Mouse (Mus musculus) intestine, postnatal 0 days (tissue): ENCODE results near the gene Wnt10b. TPM values are rescaled to one million over a fixed set of nuclear protein-coding genes. Genes with fewer than 3 reads are reported as not detected.

ENCODE experiments used
- ATAC-seq: fragments of 200-750 bp; cut with Nextera tagmentation; 2 replicates; pipeline ENCODE4 v1.8.0; 2017; ENCODE audit warnings: mild to moderate bottlenecking, moderate TSS enrichment, moderate library complexity
- H3K27ac ChIP-seq: fragments of 300-500 bp; sonication (generic); 2 replicates; pipeline ENCODE4 v1.5.1; 2014; ENCODE audit warnings: mild to moderate bottlenecking, low read depth, low read length, moderate library complexity
- H3K27me3 ChIP-seq: fragments of 300-500 bp; sonication (generic); replicated peaks from 2 replicates; pipeline ENCODE4 v1.6.1; 2014; ENCODE audit warnings: low read length, mixed read lengths; ENCODE audit not compliant: control insufficient read depth, insufficient read depth
- H3K36me3 ChIP-seq: fragments of 300-500 bp; sonication (generic); 2 replicates; pipeline ENCODE4 v1.6.1; 2014; ENCODE audit warnings: mild to moderate bottlenecking, moderate library complexity; ENCODE audit not compliant: control insufficient read depth, insufficient read depth
- H3K4me1 ChIP-seq: fragments of 300-500 bp; sonication (generic); replicated peaks from 2 replicates; pipeline ENCODE4 v1.6.1; 2014; ENCODE audit warnings: antibody characterized with exemption, low read length, mixed read lengths; ENCODE audit not compliant: control insufficient read depth, insufficient read depth
- H3K4me2 ChIP-seq: fragments of 300-500 bp; sonication (generic); replicated peaks from 2 replicates; pipeline ENCODE4 v1.6.1; 2014; ENCODE audit warnings: low read depth, mild to moderate bottlenecking, moderate library complexity
- H3K4me3 ChIP-seq: fragments of 300-500 bp; sonication (generic); 2 replicates; pipeline ENCODE4 v1.5.1; 2014; ENCODE audit warnings: low read depth, low read length
- H3K9ac ChIP-seq: fragments of 300-500 bp; sonication (generic); 2 replicates; pipeline ENCODE4 v1.6.1; 2014; ENCODE audit warnings: mild to moderate bottlenecking, low read depth, low read length
- H3K9me3 ChIP-seq: fragments of 300-500 bp; sonication (generic); 2 replicates; pipeline ENCODE4 v1.6.1; 2016; ENCODE audit warnings: mixed run types; ENCODE audit not compliant: control insufficient read depth
- CTCF ChIP-seq: sonication (generic); IDR thresholded peaks from 2 replicates; pipeline ENCODE4 v1.5.1; 2016; ENCODE audit warnings: low read depth, mild to moderate bottlenecking, control low read depth, antibody characterized with exemption, moderate library complexity
- WGBS: fragments of 180-500 bp; shearing (Covaris S2); extraction: QIAGEN DNeasy Blood & Tissue Kit; methylation state at CpG from one replicate; pipeline ENCODE4 v1.1.7; 2014; 5-methylcytosine and 5-hydroxymethylcytosine counted together
- polyA plus RNA-seq: library from polyadenylated mRNA; unstranded; fragments of >200 nt; fragmentation: Nextera tagmentation; extraction: Ambion mirVana; gene quantifications from 2 replicates; pipeline ENCODE4 v1.2.1, GENCODE M21; 2015

The Wnt10b gene
- polyA plus RNA-seq, 1 experiment from 2014 or later = not detected

DNA sequence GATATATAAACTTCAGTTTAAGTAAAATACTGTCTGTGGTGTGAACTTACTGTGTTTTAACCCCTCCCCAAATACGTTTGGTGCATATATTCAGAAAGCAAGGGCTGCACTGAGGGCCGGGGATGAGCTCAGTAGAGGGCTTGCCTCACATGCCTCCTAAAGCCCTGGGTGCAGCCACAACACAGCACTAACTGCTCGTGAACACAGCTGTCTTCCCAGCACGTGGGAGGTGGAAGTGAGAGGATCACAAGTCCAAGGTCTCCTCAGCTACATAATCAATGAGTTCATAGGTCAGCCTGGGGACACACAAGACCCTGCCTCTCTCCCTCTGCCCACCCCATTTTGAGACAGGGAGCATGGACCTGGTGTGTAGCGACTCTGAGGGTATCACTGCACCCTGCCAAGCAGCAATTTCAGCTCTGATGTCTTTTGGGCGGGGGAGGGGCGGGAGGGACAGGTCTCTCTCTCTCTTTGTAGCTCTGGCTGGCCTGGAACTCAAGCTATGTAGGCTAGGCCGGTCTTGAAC, 45.9 kb downstream of the Wnt10b start:
- ATAC-seq = peak; percentile 13; the same call in 1 of the 2 replicates
- peaks cover 14% of the 10 kb centered on the region for H3K36me3 ChIP-seq
- no peak for TF ChIP-seq CTCF
- H3K27ac ChIP-seq = no peak overlapping the region; the same call in 1 of the 2 replicates
- H3K4me1 ChIP-seq = no peaks in the 10 kb centered on the region; the same call in 1 of the 2 replicates
- H3K4me2 ChIP-seq = no peak overlapping the region
- H3K9me3 ChIP-seq = no peaks in the 10 kb centered on the region
- WGBS = 51% methylated on average over 8 of the region's 8 CpGs
- H3K4me3 ChIP-seq = no peak overlapping the region
- 0 out of 2 replicates have a peak, but pooled peaks cover 2% of the 10 kb centered on the region for H3K27me3 ChIP-seq
- H3K9ac ChIP-seq = no peak overlapping the region

DNA sequence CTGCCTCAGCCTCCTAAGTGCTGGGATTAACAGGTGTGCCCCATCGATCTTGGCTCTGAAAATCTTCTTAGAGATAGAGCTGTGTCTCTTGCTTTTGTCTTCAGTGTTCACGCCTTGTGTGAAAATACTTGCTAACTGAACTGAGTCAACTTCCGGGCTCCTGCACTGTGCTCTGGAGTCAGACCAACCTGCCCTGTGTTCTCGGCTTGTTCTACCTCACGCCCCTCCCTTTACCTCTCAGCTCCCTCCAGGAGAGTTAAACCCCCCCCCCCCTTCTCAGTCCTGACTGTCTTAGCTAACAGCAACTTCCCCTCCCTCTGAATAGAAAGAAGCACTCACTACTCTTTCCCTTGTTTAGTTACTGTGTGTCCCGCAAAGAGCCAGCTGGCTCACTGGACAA, 47.2 kb downstream of the Wnt10b start:
- Histone ChIP-seq H3K9ac (no peak overlapping the region), H3K4me2 (no peak overlapping the region), H3K9me3 (no peaks in the 10 kb centered on the region), H3K4me3 (no peak overlapping the region), H3K36me3 (peaks cover 2% of the 10 kb centered on the region; the same call in 1 of the 2 replicates), H3K27me3 (0 out of 2 replicates have a peak, but pooled peaks cover 2% of the 10 kb centered on the region), H3K27ac (no peak overlapping the region), H3K4me1 (no peaks in the 10 kb centered on the region; the same call in 1 of the 2 replicates)
- TF ChIP-seq CTCF = no peak
- no peak for ATAC-seq
- 71% methylated on average over 6 of the region's 6 CpGs for WGBS

DNA sequence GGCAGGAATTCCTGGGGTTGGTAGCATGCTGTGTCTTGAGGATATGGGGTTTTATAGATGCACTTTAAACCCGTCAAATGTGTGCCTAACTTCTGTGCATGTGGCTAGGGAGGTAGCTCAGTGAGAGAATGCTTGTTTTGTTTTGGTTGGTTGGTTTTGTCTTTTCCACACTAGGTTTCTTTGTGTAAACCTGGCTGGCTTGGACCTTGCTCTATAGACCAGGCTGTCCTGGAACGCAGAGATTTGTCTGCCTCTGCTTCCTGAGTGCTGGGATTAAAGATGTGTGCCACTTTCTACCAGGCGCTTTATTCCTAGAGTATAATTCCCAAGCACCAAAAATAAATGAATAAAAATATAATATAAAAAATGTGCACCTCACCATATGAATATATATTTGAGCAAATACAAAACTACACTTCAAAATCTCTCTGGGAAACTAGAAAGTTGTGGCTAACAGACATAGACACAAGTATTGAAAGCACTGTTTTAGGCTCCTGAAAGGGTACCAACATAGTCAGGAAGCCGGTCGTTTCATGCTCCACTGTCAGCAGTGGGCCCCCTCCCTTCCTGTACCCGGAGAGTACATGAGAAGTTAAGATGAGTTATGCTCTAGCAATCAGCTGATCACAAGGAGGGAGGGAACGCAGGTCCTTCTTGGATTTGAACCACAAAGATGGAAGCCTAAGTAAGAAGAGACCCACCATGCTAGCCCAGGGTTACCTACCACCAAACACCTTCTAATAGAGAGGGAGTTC, 48.0 kb downstream of the Wnt10b start:
- Histone ChIP-seq H3K4me2 (no peak overlapping the region), H3K36me3 (no peaks in the 10 kb centered on the region), H3K27ac (no peak overlapping the region), H3K4me3 (no peak overlapping the region), H3K9me3 (no peaks in the 10 kb centered on the region), H3K9ac (no peak overlapping the region), H3K4me1 (no peaks in the 10 kb centered on the region; the same call in 1 of the 2 replicates), H3K27me3 (0 out of 2 replicates have a peak, but pooled peaks cover 2% of the 10 kb centered on the region)
- TF ChIP-seq CTCF = no peak
- ATAC-seq = no peak
- WGBS = 62% methylated on average over 7 of the region's 7 CpGs

DNA sequence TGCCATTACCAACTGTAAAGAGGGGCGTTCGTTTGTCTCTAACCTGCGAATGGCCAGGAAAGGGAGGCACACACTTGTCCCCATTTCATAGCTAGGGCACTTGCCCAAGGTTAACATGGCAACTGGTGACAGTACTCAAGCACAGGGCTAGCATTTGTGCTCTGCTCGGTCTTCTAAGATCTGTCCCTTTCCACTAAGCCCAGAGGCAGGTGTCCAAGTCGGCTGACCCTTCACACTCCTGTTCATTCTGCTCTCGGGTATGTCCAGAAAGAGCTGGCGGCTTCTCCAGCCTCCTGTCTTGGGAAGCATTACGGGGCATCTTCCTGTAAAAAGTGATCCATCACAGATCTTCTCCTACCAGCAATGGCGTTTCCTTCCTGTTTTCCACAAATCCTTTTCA, 49.6 kb downstream of the Wnt10b start:
- no peak overlapping the region for H3K27ac ChIP-seq

DNA sequence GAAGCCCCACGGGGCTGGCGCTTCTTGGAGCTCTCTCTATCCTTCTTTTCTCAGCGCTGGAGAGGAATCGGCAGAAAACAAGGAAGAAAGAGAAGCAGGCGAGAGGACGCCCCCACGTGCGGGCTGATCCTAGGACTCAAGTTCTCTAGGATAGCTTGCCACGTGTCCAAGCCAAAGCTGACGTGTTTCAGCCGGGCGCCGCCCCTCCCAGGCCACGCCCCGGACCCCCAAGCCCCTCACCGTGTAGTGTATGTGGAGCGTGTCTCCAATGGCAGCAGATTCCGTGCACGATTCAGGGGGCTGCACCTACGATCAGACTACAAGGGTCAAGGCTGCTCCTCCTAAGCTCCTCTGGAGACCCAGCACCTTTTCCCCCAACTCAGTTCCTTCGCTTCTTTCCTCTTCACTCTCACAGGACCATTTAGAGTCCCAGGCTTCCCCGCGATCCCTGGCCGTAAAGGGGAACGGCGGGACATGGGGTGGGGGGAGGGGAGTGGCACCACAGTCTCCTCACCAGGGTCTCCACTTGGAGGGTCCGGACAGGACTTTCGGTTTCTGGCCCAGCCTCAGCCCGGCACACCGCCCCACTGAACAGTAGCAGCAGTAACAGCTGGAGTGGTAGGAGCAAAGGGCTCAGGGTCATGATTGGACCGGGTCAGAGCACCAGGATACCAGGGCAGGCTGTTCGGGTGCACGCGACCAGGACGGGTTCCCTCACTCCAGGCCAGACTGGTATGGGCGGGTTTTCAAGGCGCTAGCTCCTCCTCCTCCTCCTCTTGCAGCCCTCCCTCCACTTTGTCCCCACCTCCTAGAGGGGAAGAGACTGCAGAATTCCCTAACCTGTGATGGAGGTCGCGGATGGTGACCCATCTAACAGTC, 50.3 kb downstream of the Wnt10b start, which contains the start of gene Fkbp11:
Gene Fkbp11, minus strand, starts transcription at position 756 of the 879 bp plus-strand sequence.
- peak; percentile 63 for ATAC-seq

More for the DNA sequence above, 49.6 kb downstream of the Wnt10b start:
- no peak for TF ChIP-seq CTCF
- Histone ChIP-seq H3K4me3 (peak overlapping the region; percentile 61; the same call in 1 of the 2 replicates), H3K36me3 (no peaks in the 10 kb centered on the region), H3K9me3 (no peaks in the 10 kb centered on the region), H3K27me3 (0 out of 2 replicates have a peak, but pooled peaks cover 2% of the 10 kb centered on the region), H3K4me1 (no peaks in the 10 kb centered on the region; the same call in 1 of the 2 replicates), H3K9ac (no peak overlapping the region), H3K4me2 (peak overlapping the region; percentile 98)
- ATAC-seq = no peak
- 31% methylated on average over 9 of the region's 9 CpGs for WGBS

More for the DNA sequence above, 50.3 kb downstream of the Wnt10b start, which contains the start of gene Fkbp11:
- Histone ChIP-seq H3K27ac (no peak within 1 kb of the TSS), H3K36me3 (no peaks in the 10 kb centered on the region), H3K9me3 (no peaks in the 10 kb centered on the region), H3K4me1 (no peaks in the 10 kb centered on the region; the same call in 1 of the 2 replicates), H3K9ac (peak within 1 kb of the TSS; percentile 50), H3K4me2 (peak within 1 kb of the TSS; percentile 98), H3K27me3 (0 out of 2 replicates have a peak, but pooled peaks cover 2% of the 10 kb centered on the region), H3K4me3 (peak within 1 kb of the TSS; percentile 61)
- no peak for TF ChIP-seq CTCF
- 2% methylated on average over 39 of the region's 39 CpGs for WGBS
